Mouse (Mus musculus): ENCODE measurements around the gene Spg11.

DNA sequence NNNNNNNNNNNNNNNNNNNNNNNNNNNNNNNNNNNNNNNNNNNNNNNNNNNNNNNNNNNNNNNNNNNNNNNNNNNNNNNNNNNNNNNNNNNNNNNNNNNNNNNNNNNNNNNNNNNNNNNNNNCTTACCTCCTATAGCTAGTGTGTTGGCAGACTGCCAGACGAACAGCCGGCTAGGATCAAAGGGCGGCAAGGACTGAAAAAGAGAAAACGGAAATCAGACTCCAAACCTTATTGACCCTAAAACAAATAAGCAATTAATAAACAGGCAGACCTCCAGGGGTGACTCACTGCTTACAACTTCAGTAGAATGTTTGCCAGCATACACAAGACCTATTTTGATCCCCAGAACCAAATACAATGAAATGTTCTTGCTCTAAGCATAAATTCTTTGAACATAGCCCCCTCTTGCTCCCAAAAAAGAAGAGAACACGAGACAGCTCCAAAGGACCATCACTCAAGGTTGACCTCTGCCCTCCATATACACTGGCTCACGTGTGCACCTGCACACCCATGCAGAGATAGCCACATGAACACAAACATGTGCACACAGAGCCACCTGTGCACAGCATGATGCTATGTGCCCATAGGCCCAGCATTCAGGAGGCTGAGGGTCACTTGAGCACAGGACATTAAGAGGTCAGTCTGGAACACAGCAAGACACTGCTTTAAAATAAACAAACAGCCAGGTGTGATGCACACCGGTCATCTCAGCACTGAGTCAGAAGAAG is 36.3 kb downstream of the Spg11 start:
- TF ChIP-seq CTCF (IDR thresholded peaks at IDR 0.05; ENCODE audit: extremely low read depth, insufficient read depth, low read length) = no peak
- no peak for TF ChIP-seq POLR2A (IDR thresholded peaks at IDR 0.05; ENCODE audit: extremely low read depth, insufficient read depth, low read length)

All from cortical plate, adult 2 months (tissue).